Mouse (Mus musculus): ENCODE data around the gene Sft2d2. TPM values are rescaled to one million over a fixed set of nuclear protein-coding genes. Genes with fewer than 3 reads are reported as not detected.

Sft2d2 gene
- polyA plus RNA-seq, 1 experiment from 2014 or later: 5.4 TPM

Other genes with a start within 250 kb of the Sft2d2 start
- 0.08 TPM in 1 of 2 replicates, not detected in the other for gene Tbx19, start 33.7 kb downstream of the Sft2d2 start, polyA plus RNA-seq (2015; fragmentation: Nextera tagmentation; extraction: Ambion mirVana)
- 150 and 153 TPM in 2 replicates for gene Tiprl, start 42.6 kb upstream of the Sft2d2 start, polyA plus RNA-seq (2015; fragmentation: Nextera tagmentation; extraction: Ambion mirVana)
- 4.4 and 4.5 TPM in 2 replicates for gene Gpr161, start 101.4 kb upstream of the Sft2d2 start, polyA plus RNA-seq (2015; fragmentation: Nextera tagmentation; extraction: Ambion mirVana)

All from midbrain, embryonic 15.5 days (tissue).